Comparison of ENCODE assay signal across 8 mouse cellular contexts in the genomic region with DNA sequence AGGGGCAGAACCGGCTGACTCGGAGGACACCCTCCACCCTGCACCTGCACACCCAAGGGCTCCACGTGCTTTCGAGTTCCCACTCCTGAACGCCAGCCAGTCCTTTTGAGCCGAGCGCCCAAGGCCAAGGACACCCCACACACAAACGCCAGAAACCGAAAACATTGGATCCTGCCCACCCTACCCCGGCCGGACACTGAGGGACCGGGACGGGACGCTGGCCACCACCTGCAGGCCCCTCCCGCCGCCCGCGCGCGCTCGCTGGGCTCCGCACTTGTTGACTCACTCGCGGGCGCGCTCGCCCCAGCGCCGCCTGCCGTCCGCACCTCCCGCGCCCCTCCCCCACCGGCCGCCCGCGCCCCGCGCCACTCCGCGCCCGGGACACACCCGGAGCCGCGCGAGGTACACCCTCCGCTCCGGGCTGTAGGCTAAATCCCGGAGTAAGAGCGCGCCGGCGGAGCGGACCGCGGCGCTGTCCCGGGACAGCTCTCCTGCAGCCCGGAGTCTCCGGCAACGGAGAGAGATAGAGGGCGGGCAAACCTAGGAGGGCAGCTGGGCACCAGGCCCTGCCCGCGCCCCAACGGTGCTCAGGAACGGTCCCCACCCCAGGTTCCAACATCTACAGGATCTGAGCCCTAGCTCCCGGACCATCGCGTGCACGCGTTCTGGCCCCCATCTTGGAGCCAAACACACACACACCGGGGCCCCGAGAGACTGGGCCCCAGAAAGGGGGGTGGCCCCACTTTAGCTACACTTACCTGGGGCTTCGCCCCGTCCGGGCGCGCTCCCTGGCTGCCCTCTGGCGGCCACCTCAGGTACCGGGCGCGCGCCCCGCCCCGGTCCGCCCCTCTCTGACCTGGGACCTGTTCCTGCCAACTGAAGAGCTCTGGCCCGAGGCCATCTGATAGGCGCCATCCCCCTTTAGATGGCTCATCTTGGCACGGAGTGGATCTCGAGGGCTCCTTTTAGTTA. TPM values are rescaled to one million over a fixed set of nuclear protein-coding genes. Genes with fewer than 3 reads are reported as not detected.
DNase-seq lines count a peak whose midpoint lies in the region; ATAC-seq lines count a peak whose summit lies in the region.

No protein-coding gene starts in this region.

- ATAC-seq in frontal cortex, adult (ENCODE audit: low TSS enrichment) = peak; percentile 44; the same call in 1 of the 2 replicates
- ATAC-seq in hematopoietic stem cell, adult 5-6 weeks (replicated peaks in 1 of 2; ENCODE audit: insufficient read depth in 1 of 2, low FRiP score in 2 of 2, low TSS enrichment in 1 of 2, low read depth in 1 of 2, poor library complexity in 2 of 2, severe bottlenecking in 2 of 2) = peak; percentile 75 to 85

- peak; percentile 79 for DNase-seq in MN1 (ENCODE audit: low spot score)
- DNase-seq in cerebellum, adult 9-10 months = peak; percentile 81
- peak; percentile 28 to 60 for DNase-seq in layer of hippocampus, postnatal 14 days (ENCODE audit: low spot score in 2 of 2)
- DNase-seq in lung, postnatal 25 days (ENCODE audit: low spot score) = peak; percentile 85
- peak; percentile 45 for DNase-seq in retina, adult 2 months (ENCODE audit: low read depth, low spot score)
- peak; percentile 88 for DNase-seq in thymus, postnatal 36 days

RNA-seq across cellular contexts. Expression of a gene that starts 28.5 kb away (rescaled TPM):
- total RNA-seq in hematopoietic stem cell, adult 5-6 weeks (2017) = 2.6 and 4.4 TPM in 2 replicates
- total RNA-seq in layer of hippocampus, postnatal 14 days (2021) = 1 to 10 TPM; 5.4 to 5.6 TPM

RNA-seq across cellular contexts. Expression of a gene that starts 33.0 kb away (rescaled TPM):
- total RNA-seq in hematopoietic stem cell, adult 5-6 weeks (2017) = not detected in 2 replicates
- total RNA-seq in layer of hippocampus, postnatal 14 days (2021) = 1 to 10 TPM; 2.6 to 2.8 TPM

Comparison
In these comparisons a context has a peak if more than half of its experiments do, and no peak if none do; other contexts are left out.
1. Peak in every context shown above with its lines: DNase-seq and ATAC-seq.